ENCODE assay signal across 9 mouse cellular contexts in genomic region chr14:124669739-124670138, GRCm38 (mm10). TPM values are rescaled to one million over a fixed set of nuclear protein-coding genes. Genes with fewer than 3 reads are reported as not detected.
DNase-seq lines count a peak whose midpoint lies in the region; ATAC-seq and TF ChIP-seq lines count a peak whose summit lies in the region.
"Had no signal": no experiment of that assay in that cellular context is flagged by ENCODE, and none has a peak within 500 bp of the region (broad histone marks: within the 10 kb centered on the region; RNA-seq: fewer than 3 reads in every experiment).

No protein-coding gene starts in this region.

- H3K4me3 ChIP-seq in layer of hippocampus, adult 2 months: no peak overlapping the region
- no peak overlapping the region for H3K4me3 ChIP-seq in hindbrain, embryonic 14.5 days (replicated peaks; ENCODE audit: low read length)
- H3K4me3 ChIP-seq in midbrain, embryonic 12.5 days: no peak overlapping the region
- H3K4me3 ChIP-seq: myocyte had no signal

- no peak for TF ChIP-seq CTCF in layer of hippocampus, adult 2 months (conservative IDR thresholded peaks at IDR 0.05)

- peak; percentile 96 for ATAC-seq in hindbrain, embryonic 14.5 days (ENCODE audit: low FRiP score)
- ATAC-seq in midbrain, embryonic 12.5 days (ENCODE audit: low FRiP score, low read depth): peak; percentile 98

- under 1% methylated on average over 7 of the region's 7 CpGs for WGBS in hindbrain, embryonic 14.5 days
- WGBS in midbrain, embryonic 12.5 days: 5% methylated on average over 7 of the region's 7 CpGs

- no peaks in the 10 kb centered on the region for H3K36me3 ChIP-seq in hindbrain, embryonic 14.5 days (replicated peaks; ENCODE audit: control insufficient read depth, insufficient read depth)
- no peaks in the 10 kb centered on the region for H3K36me3 ChIP-seq in midbrain, embryonic 12.5 days

- no peaks in the 10 kb centered on the region for H3K27me3 ChIP-seq in hindbrain, embryonic 14.5 days (ENCODE audit: control insufficient read depth, insufficient read depth, low read length)
- peaks cover 6% of the 10 kb centered on the region; the same call in 1 of the 2 replicates for H3K27me3 ChIP-seq in midbrain, embryonic 12.5 days

- peaks cover 17% of the 10 kb centered on the region for H3K4me1 ChIP-seq in hindbrain, embryonic 14.5 days (replicated peaks; ENCODE audit: control insufficient read depth, insufficient read depth, low read length)
- H3K4me1 ChIP-seq in midbrain, embryonic 12.5 days: peaks cover 16% of the 10 kb centered on the region

- H3K9me3 ChIP-seq in hindbrain, embryonic 14.5 days (ENCODE audit: control insufficient read depth, low read length): no peaks in the 10 kb centered on the region
- no peaks in the 10 kb centered on the region for H3K9me3 ChIP-seq in midbrain, embryonic 12.5 days

- no peak overlapping the region for H3K9ac ChIP-seq in hindbrain, embryonic 14.5 days
- H3K9ac ChIP-seq in midbrain, embryonic 12.5 days (replicated peaks): no peak overlapping the region

- H3K27ac ChIP-seq in layer of hippocampus, adult 2 months: no peak overlapping the region
- H3K27ac ChIP-seq in hindbrain, embryonic 14.5 days: no peak overlapping the region
- peak overlapping the region; percentile 35; the same call in 1 of the 2 replicates for H3K27ac ChIP-seq in midbrain, embryonic 12.5 days (replicated peaks)

- DNase-seq in layer of hippocampus, adult 2 months (ENCODE audit: low spot score in 2 of 2): peak; percentile 21 to 59
- DNase-seq in layer of hippocampus, adult 9-11 months: no peak
- DNase-seq in cerebellum, postnatal 4 days (ENCODE audit: low spot score in 2 of 2): peak; percentile 50 to 51
- peak; percentile 85 for DNase-seq in hindbrain, embryonic 14.5 days (ENCODE audit: low spot score)
- DNase-seq in testis, postnatal 14 days (ENCODE audit: low spot score): peak; percentile 17
- DNase-seq in ovary, postnatal 10 days (ENCODE audit: low spot score): no peak
- no peak for DNase-seq in thymus, postnatal 14 days

- peak overlapping the region; percentile 0; the same call in 1 of the 2 replicates for H3K4me2 ChIP-seq in hindbrain, embryonic 14.5 days (replicated peaks)
- peak overlapping the region; percentile 39 for H3K4me2 ChIP-seq in midbrain, embryonic 12.5 days (replicated peaks)

RNA-seq across cellular contexts. Expression of gene Fgf14, which starts 7.2 kb away (rescaled TPM):
- total RNA-seq in layer of hippocampus, adult 2 months (2021): 10 to 100 TPM; 35.8 to 39.1 TPM
- polyA plus RNA-seq in hindbrain, embryonic 14.5 days (2014; fragmentation: Nextera tagmentation; extraction: Ambion mirVana): 38.4 and 44.4 TPM in 2 replicates
- polyA plus RNA-seq in midbrain, embryonic 12.5 days (2016; fragmentation: Nextera tagmentation; extraction: Ambion mirVana): 11.3 and 11.6 TPM in 2 replicates
- polyA plus RNA-seq: myocyte had no signal

Comparison
In these comparisons a context has a peak if more than half of its experiments do, and no peak if none do; other contexts are left out.
1. DNase-seq: peak in layer of hippocampus, adult 2 months (2 of 2), cerebellum, postnatal 4 days (2 of 2), hindbrain, embryonic 14.5 days (single experiment) and testis, postnatal 14 days (single experiment); none in layer of hippocampus, adult 9-11 months (single experiment), ovary, postnatal 10 days (single experiment) and thymus, postnatal 14 days (single experiment).